Mouse (Mus musculus) limb, embryonic 12.5 days (tissue): ENCODE measurements at regions not wholly inside any gene's neighbourhood (a gene's known extent, or its start where the extent isn't known, plus 50 kb on each side); places are given as distances from the start of the nearest gene placed in this dataset.
A peak's percentile ranks its signal among the peaks of the same experiment; 100 is the strongest.

Experiments used
- ATAC-seq: fragments of 200-750 bp; cut with Nextera tagmentation; 2 replicates; pipeline ENCODE4 v1.8.0; 2017; ENCODE audit warnings: low read depth, moderate TSS enrichment; ENCODE audit not compliant: insufficient number of reproducible peaks, insufficient read depth, low FRiP score, low TSS enrichment
- H3K27ac ChIP-seq: fragments of 300-500 bp; sonication (generic); 2 replicates; pipeline ENCODE4 v1.5.1; 2016; ENCODE audit warnings: mild to moderate bottlenecking, moderate library complexity
- H3K27me3 ChIP-seq: fragments of 300-500 bp; sonication (generic); 2 replicates; pipeline ENCODE4 v1.6.1; 2016; ENCODE audit warnings: mild to moderate bottlenecking, moderate library complexity
- H3K36me3 ChIP-seq: fragments of 300-500 bp; sonication (generic); 2 replicates; pipeline ENCODE4 v1.6.1; 2016; ENCODE audit warnings: mild to moderate bottlenecking, moderate library complexity
- H3K4me1 ChIP-seq: fragments of 300-500 bp; sonication (generic); replicated peaks from 2 replicates; pipeline ENCODE4 v1.6.1; 2016
- H3K4me2 ChIP-seq: fragments of 300-500 bp; sonication (generic); 2 replicates; pipeline ENCODE4 v1.6.1; 2016; ENCODE audit warnings: mild to moderate bottlenecking, moderate library complexity
- H3K4me3 ChIP-seq: fragments of 300-500 bp; sonication (generic); replicated peaks from 2 replicates; pipeline ENCODE4 v1.5.1; 2016; ENCODE audit warnings: mild to moderate bottlenecking
- H3K9ac ChIP-seq: fragments of 300-500 bp; sonication (generic); replicated peaks from 2 replicates; pipeline ENCODE4 v1.6.1; 2016; ENCODE audit warnings: mild to moderate bottlenecking, moderate library complexity
- H3K9me3 ChIP-seq: fragments of 300-500 bp; sonication (generic); 2 replicates; pipeline ENCODE4 v1.6.1; 2016; ENCODE audit warnings: mild to moderate bottlenecking, moderate library complexity
- WGBS: fragments of 180-500 bp; shearing (Covaris S2); methylation state at CpG from one replicate; pipeline ENCODE4 v1.1.7; 2016; 5-methylcytosine and 5-hydroxymethylcytosine counted together

DNA sequence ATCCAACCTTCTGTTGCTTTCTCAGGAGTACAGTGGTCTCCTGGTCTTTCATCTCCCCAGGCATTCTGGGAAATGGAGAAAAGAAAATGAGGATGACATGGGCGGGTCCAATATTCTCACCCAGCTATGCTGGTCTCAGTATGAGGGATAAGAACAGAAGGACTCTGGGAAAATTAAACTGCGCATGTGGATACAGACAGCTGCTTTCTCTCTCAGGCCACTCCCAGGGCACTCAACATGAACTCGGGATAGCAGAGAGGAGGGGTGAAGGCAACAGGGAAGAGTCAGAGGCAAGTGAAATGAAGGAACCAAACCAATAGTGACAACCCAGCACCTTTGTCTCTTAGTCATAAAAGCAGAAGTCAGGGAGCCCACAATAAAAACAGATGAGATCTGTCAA, 508.5 kb upstream of the Id2 start:
- no peaks in the 10 kb centered on the region for H3K27me3 ChIP-seq
- WGBS: 80% methylated on average over 3 of the region's 3 CpGs
- H3K9ac ChIP-seq: no peak overlapping the region
- H3K36me3 ChIP-seq: no peaks in the 10 kb centered on the region
- H3K4me1 ChIP-seq: 0 out of 2 replicates have a peak, but pooled peaks cover 5% of the 10 kb centered on the region
- H3K4me3 ChIP-seq: no peak overlapping the region
- H3K4me2 ChIP-seq: no peak overlapping the region
- no peak for ATAC-seq
- no peak overlapping the region for H3K27ac ChIP-seq
- H3K9me3 ChIP-seq: no peaks in the 10 kb centered on the region

DNA sequence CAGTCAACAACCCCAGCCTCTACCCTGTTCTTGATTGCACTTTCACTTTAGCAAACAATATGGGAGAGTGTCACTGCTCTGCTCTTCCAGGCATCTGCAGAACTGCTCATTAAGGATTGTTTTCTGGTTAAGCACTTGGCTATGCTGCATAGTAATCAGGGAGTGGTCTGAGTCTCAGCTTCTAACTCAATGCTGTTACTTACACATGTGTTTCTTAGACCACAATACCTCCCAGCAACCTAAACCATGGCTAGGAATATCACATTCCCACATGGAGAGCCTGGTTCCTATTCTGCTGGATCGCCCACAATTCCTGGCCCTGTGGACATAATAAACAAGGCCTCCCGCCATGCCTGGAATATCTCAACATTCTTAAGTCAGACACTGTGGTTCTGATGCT, 493.3 kb upstream of the Id2 start:
- Histone ChIP-seq H3K36me3 (no peaks in the 10 kb centered on the region), H3K4me1 (no peaks in the 10 kb centered on the region), H3K4me3 (no peak overlapping the region), H3K4me2 (no peak overlapping the region), H3K9me3 (0 out of 2 replicates have a peak, but pooled peaks cover 7% of the 10 kb centered on the region), H3K27me3 (no peaks in the 10 kb centered on the region), H3K27ac (no peak overlapping the region), H3K9ac (no peak overlapping the region)
- 93% methylated on average over 2 of the region's 2 CpGs for WGBS
- ATAC-seq: no peak

DNA sequence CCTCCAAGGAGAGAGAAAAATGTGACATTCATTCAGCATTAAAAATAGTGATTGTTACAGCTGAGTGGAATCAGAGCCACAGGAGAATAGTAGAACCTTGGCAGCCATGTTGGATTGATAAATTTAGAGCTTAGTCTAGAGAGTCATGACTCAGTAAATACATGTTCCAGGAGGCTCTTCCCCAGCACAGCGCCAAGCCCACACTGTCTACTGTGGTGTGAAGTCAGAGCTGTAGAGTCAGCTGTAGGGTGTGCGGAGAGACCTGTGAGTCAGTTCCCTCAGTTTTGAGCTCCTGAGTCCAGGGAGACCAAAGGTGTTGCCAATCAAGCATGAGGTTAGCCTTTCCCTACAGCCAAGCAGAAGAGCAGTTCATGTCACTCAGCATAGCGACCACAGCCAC, 488.8 kb upstream of the Id2 start:
- Histone ChIP-seq H3K4me1 (no peaks in the 10 kb centered on the region), H3K4me2 (no peak overlapping the region), H3K4me3 (no peak overlapping the region), H3K9ac (no peak overlapping the region), H3K27me3 (no peaks in the 10 kb centered on the region), H3K9me3 (0 out of 2 replicates have a peak, but pooled peaks cover 6% of the 10 kb centered on the region), H3K27ac (no peak overlapping the region), H3K36me3 (no peaks in the 10 kb centered on the region)
- no peak for ATAC-seq
- WGBS: 90% methylated on average over 3 of the region's 3 CpGs

DNA sequence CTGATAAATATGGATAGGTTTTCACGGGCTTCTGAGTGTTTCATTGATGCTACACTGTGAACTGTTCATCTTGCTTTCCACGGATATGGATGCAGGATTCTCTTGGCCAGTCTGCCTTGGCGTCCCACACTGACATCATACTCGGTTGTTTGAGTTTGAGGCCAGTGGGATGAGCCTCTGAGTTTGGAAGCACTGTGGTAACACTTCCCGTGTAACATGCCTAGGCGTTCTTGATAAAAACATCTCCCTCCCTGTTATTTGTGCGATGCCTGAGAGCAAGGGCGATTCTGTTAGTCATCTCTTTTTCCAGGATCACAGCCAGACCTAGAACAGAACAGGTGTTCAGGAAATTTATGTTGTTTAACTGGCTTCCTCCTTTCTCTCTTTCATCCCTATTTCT, 482.5 kb upstream of the Id2 start:
- no peak overlapping the region for H3K27ac ChIP-seq
- no peaks in the 10 kb centered on the region for H3K9me3 ChIP-seq
- WGBS: 85% methylated on average over 8 of the region's 8 CpGs
- H3K9ac ChIP-seq: no peak overlapping the region
- no peak for ATAC-seq
- no peak overlapping the region for H3K4me2 ChIP-seq
- H3K27me3 ChIP-seq: no peaks in the 10 kb centered on the region
- no peaks in the 10 kb centered on the region for H3K4me1 ChIP-seq
- H3K36me3 ChIP-seq: no peaks in the 10 kb centered on the region
- no peak overlapping the region for H3K4me3 ChIP-seq

DNA sequence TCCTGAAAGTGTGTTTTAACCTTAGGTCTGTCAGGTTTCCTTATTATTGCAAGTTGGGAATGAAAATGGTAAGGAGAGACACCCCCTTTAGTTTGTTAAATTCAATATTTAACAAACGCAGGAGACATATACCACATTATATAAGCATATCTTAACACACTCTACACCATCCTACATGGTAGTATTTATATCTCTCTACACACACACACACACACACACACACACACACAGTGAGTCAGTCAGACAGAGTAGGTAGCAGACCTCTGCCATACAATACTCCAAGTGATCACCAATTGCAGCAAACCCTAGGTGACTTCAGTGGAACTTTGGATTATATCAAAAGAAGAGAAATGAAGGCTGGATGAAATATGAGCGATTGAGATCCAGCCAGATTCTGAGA, 468.2 kb upstream of the Id2 start:
- H3K4me2 ChIP-seq: no peak overlapping the region
- H3K4me3 ChIP-seq: no peak overlapping the region
- no peaks in the 10 kb centered on the region for H3K4me1 ChIP-seq
- no peak overlapping the region for H3K9ac ChIP-seq
- 82% methylated on average over 2 of the region's 2 CpGs for WGBS
- ATAC-seq: no peak
- H3K27ac ChIP-seq: no peak overlapping the region
- no peaks in the 10 kb centered on the region for H3K9me3 ChIP-seq
- peaks cover 4% of the 10 kb centered on the region; the same call in 1 of the 2 replicates for H3K27me3 ChIP-seq
- no peaks in the 10 kb centered on the region for H3K36me3 ChIP-seq

DNA sequence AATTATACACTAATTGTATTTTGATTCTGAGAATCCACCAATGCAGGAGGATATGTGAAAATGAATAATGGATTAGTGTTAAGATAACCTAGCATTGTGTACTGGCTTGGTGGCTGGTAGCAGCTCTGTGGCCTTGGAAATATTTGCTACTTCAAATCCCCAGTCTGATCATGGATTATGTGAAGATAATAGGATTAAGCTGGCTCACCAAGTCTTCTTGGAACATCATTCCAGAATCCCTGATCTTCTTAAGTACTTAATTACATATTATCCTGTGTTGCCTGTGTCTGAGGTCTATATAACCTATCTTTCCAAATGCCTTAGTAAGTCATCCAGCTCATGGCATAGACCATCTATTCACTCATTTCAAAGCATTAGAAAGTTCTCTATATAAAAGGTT, 462.7 kb upstream of the Id2 start:
- no peaks in the 10 kb centered on the region for H3K36me3 ChIP-seq
- no peaks in the 10 kb centered on the region for H3K4me1 ChIP-seq
- H3K9me3 ChIP-seq: no peaks in the 10 kb centered on the region
- no peak overlapping the region for H3K4me3 ChIP-seq
- H3K9ac ChIP-seq: no peak overlapping the region
- no peaks in the 10 kb centered on the region for H3K27me3 ChIP-seq
- H3K27ac ChIP-seq: no peak overlapping the region
- H3K4me2 ChIP-seq: no peak overlapping the region
- no peak for ATAC-seq

DNA sequence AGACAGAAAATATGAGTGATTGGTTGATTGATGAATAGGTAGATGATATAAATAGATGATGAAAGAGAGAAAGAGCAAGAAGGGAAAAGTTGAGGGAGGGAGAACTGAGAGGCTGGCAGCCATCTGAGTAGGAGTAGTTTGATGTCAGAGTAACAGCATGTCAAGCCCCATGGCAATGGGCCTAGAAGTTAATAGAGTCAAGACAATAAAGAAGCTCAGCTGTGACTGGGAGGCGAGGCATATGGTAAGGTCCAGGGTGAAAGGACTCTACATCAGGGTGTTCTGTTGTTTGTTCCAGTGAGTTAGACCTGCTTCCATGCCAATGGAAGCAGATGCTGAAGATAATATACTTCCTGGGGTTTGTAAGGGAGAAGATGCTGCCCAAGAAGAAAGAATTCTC, 456.7 kb upstream of the Id2 start:
- ATAC-seq: no peak
- Histone ChIP-seq H3K4me2 (no peak overlapping the region), H3K9ac (no peak overlapping the region), H3K9me3 (no peaks in the 10 kb centered on the region), H3K4me1 (no peaks in the 10 kb centered on the region), H3K36me3 (no peaks in the 10 kb centered on the region), H3K4me3 (no peak overlapping the region), H3K27me3 (no peaks in the 10 kb centered on the region), H3K27ac (no peak overlapping the region)
- WGBS: 77% methylated on average over 1 of the region's 1 CpGs

DNA sequence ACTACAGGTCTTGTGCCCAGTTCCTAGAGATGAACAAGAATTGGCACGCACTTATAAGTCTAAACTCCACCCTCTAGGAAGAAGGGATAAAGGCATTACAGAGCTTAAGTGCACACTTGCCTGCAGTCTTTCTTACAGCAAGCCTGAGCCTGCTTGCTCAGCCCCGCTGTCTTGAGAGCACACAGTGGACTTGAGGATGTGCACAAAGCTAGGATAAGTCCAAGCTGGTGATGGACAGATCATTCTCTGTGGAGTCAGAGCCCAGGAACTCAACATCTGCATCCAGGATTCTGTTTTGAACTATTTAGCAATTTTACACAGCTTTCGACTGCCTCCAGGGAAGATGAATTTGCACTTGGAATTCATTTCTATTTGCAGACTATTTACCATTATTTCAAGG, 452.8 kb upstream of the Id2 start:
- 78% methylated on average over 3 of the region's 3 CpGs for WGBS
- H3K36me3 ChIP-seq: no peaks in the 10 kb centered on the region
- H3K27ac ChIP-seq: no peak overlapping the region

DNA sequence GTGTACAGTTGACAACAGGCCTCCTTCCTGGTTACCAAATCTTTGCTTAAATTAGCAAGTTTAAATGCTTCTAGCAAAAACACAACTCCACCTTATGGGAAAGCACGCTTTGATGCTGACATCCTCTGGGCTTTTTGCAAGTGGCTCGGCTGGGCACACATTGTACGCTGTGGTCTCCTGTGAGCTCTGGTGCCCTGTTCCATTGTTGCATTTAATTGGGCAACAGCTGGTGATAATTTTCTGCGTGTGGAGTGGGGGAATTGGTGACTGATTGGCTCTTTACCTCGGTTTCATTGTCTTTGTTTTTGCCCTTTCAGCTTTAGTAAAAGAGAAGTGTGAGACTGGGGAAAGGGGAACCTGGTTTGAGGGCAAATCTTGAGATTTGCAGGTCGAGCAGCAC, 447.3 kb upstream of the Id2 start:
- no peaks in the 10 kb centered on the region for H3K9me3 ChIP-seq
- no peaks in the 10 kb centered on the region for H3K27me3 ChIP-seq
- no peak overlapping the region for H3K4me3 ChIP-seq
- no peaks in the 10 kb centered on the region for H3K36me3 ChIP-seq
- no peak overlapping the region for H3K27ac ChIP-seq
- WGBS: 47% methylated on average over 6 of the region's 6 CpGs
- H3K4me1 ChIP-seq: no peaks in the 10 kb centered on the region
- no peak overlapping the region for H3K4me2 ChIP-seq
- no peak for ATAC-seq
- no peak overlapping the region for H3K9ac ChIP-seq

More for the DNA sequence above, 452.8 kb upstream of the Id2 start:
- no peak for ATAC-seq
- no peak overlapping the region for H3K4me2 ChIP-seq
- H3K4me3 ChIP-seq: no peak overlapping the region
- no peaks in the 10 kb centered on the region for H3K27me3 ChIP-seq
- H3K9ac ChIP-seq: no peak overlapping the region
- H3K4me1 ChIP-seq: no peaks in the 10 kb centered on the region
- no peaks in the 10 kb centered on the region for H3K9me3 ChIP-seq

DNA sequence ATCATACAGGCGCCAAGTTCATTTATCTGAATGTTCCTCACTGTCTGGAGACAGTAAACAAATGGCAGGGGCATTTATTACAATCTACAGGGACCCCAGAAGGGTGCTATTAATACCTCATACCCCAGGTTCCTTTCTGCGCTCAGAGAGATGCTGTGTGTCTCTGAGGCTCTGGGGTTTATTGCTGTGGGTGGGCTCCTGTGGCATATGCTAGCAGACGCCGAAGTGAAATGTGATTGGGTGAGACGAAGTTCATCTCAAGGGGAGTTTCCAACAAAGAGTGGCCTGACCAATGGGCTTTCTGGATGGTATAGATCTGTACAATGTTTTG, 437.6 kb upstream of the Id2 start:
- WGBS: 11% methylated on average over 5 of the region's 5 CpGs
- H3K4me1 ChIP-seq: peaks cover 32% of the 10 kb centered on the region
- H3K27ac ChIP-seq: peak overlapping the region; percentile 83
- H3K4me3 ChIP-seq: no peak overlapping the region
- peak; percentile 61; the same call in 1 of the 2 replicates for ATAC-seq
- no peak overlapping the region for H3K9ac ChIP-seq
- H3K9me3 ChIP-seq: no peaks in the 10 kb centered on the region
- no peaks in the 10 kb centered on the region for H3K36me3 ChIP-seq
- no peaks in the 10 kb centered on the region for H3K27me3 ChIP-seq
- no peak overlapping the region for H3K4me2 ChIP-seq

DNA sequence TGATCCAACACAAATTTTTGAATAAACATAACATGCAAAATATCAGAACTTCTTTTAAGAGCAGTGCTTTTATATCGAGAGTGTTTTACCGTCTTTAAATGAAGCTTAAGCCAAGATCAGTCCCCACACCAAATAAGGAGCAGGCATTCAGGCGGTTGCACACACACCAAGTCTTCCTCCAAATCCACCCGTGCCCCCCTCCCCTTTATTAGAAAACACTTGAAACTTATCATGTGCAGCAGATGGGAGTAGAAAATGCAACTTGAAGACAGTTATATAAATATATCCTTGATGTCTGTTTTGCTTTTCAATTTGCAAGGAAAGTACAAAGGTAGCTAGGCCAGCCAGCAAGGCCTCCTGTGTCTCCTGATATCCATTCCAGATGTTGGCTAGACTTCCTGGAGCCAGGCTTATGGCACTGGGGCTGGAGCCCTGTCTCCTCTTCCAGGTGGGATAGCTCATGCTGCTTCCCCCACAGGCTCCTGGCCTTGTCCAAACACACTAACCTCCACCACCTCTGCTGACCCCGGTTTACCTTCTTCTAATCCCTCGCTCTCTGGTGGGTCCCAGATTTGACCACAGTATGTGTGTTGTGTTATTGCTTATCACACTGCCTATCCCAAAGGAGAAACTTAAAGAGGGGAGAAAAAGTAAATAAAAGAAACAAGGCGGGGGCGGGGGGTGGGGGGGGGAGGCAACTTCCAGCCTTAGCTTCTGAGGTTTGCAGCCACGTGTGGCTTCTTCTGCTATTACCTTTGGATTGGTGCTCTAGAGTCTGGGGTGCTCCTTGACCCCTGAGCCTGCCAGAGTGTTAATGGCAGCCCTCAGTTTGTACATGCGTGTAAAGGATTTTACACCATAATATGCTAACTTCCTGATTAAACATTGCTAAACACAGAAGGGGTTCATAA, 437.0 kb upstream of the Id2 start:
- peak overlapping the region; percentile 83 for H3K27ac ChIP-seq
- H3K4me3 ChIP-seq: no peak overlapping the region
- 19% methylated on average over 10 of the region's 10 CpGs for WGBS
- peak; percentile 91 for ATAC-seq
- no peaks in the 10 kb centered on the region for H3K9me3 ChIP-seq
- H3K4me2 ChIP-seq: no peak overlapping the region
- no peak overlapping the region for H3K9ac ChIP-seq
- H3K4me1 ChIP-seq: peaks cover 32% of the 10 kb centered on the region
- H3K36me3 ChIP-seq: no peaks in the 10 kb centered on the region
- no peaks in the 10 kb centered on the region for H3K27me3 ChIP-seq

DNA sequence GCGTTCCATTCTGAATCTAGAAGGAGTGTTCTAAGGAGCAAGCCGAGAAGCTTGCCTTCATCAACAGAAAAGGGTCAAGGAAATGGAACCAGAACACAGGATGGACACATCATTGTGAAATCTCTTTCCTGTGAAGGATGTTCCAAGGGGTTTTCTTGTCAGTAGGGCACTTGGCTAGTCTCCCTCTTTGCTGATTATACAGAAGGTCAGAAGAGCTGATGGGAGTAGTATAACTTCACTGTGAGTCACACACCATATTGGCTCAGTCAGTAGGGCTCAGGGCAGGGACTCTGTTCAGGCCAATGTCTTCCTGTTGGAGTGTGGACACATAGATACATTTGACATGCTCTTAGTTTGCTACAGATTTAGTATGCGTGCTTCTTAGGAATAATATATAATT, 433.5 kb upstream of the Id2 start:
- 98% methylated on average over 3 of the region's 3 CpGs for WGBS
- no peak for ATAC-seq

More for the DNA sequence above, 433.5 kb upstream of the Id2 start:
- no peak overlapping the region for H3K4me2 ChIP-seq
- no peaks in the 10 kb centered on the region for H3K27me3 ChIP-seq
- peaks cover 34% of the 10 kb centered on the region for H3K4me1 ChIP-seq
- H3K36me3 ChIP-seq: no peaks in the 10 kb centered on the region
- H3K9me3 ChIP-seq: no peaks in the 10 kb centered on the region
- H3K9ac ChIP-seq: no peak overlapping the region
- H3K4me3 ChIP-seq: no peak overlapping the region
- H3K27ac ChIP-seq: no peak overlapping the region
